Mouse (Mus musculus): Measurements from ENCODE around the gene Zc3h6.
"Not testable (repeated sequence)": the region's sequence is repeated elsewhere in the genome, so short reads cannot be mapped to it uniquely, and the experiment has no call there.

Zc3h6 gene

DNA sequence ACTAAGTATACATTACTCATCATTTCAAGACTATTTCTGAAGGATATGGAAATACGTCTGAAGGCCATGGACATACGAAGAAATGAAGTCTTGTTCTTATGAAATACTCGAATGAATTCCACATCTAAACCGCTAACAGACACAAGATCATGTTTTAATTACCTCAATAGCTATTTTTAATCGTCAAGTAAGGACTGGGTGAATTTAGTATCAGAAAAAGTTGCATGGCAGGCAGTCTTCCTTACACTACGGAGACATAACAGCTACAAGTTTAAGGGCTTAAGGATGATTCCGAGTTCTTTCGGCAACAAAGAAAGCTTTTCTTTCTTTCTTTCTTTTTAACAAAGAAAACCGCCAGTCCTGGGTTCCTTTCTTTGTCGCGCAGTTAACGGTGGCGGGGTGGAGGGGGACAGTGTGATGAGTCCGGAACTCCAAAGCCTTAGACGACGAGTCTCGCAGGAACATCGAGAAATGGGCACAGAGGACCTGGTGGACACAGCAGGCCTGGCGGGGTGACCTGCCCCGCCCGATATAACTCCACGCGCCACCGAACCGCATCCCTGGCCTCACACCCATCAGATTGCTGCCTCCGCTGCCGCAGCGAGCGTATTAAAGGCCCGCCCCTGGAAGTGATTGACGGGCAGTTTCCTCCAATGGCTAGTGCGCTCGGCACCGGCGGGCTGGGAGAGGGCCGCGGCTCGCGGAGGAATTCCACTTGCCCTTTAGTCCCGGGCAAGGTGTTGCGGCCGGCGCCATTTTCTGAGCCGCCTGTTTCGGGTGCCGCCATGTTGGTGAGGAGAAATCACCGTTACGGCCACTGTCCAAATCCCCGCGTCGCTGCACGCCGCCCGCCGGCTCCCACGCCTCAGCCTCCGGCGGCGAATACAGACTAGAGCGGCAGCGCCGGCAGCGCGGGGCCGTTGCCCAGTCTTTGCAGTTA is at the start of gene Zc3h6:
Zc3h6 (plus strand) TSS at position 762 of the 940 bp plus-strand sequence.
- peak; percentile 99 for DNase-seq

DNA sequence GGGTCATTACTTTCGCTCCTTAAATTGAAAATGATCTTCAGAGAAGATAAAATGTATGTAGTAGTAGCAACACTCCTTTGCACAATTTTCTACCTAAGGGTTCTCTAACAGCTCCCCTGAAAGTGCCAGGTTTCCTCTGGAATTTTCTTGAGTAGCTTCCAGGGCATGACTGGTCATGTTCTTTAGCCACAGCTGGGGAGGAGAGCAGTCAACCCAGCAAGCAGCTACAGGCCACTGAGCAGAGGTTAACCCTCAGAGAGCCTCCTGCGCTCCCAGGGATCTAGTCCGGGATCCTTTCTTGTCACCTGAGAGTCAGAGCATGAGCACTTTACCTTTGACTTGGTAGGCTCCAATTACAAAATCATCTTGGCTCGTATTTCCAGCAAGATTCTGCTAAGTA is 42.4 kb upstream of the Zc3h6 start:
- no peak for DNase-seq

DNA sequence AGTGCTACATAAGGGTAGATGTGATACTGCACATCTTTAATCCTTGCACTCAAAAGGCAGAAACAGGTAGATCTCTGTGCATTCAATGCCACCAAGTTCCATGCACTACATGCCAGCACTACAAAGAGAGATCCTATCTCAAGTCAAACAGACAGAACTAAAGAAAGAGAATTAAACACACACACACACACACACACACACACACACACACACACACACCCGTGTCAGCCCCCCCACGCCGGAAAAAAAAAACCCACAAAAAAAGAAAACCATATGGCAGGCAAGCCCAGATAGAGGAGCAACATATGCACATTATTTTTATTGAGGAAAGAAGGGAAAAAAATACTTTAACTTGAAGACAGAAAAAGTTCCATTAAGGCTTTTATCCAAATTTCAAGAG is 38.8 kb upstream of the Zc3h6 start:
- DNase-seq = no peak

DNA sequence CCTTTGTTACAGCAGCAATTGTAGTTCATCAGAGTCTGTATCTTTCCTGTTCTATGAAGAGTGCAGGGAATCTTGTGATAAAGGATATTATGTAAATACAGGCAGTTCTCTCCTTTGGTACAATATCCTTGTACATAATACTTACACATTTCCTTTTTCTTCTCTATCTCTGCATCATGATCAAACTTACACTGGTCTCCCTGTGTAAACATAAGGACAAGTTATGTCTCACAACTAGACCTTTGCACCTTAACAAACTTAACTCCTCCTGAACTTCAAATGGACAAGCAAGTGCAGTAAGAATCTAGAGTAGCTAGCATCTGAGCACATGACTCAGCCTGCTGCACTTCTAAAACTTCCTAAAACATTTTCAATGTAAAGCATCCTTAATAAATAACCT is 36.5 kb upstream of the Zc3h6 start:
- DNase-seq = no peak

DNA sequence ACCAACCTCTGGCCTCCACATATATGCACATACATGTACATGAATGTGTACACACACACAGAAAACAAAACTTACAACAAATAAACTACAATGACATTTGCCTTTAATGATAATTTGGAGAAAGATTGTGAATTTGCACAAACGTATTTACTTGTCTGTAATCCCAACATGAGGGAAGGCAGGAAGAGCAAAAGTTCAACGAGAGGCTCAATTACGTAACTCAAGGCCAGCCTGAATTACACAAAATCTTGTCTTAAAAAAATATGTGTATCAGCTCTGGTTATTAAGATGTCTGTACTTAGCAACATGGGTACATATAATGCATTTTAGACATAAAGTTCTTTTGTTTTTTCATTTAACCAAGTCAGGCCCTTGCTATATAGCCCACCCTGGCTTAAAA is 30.9 kb upstream of the Zc3h6 start:
- DNase-seq = no peak

DNA sequence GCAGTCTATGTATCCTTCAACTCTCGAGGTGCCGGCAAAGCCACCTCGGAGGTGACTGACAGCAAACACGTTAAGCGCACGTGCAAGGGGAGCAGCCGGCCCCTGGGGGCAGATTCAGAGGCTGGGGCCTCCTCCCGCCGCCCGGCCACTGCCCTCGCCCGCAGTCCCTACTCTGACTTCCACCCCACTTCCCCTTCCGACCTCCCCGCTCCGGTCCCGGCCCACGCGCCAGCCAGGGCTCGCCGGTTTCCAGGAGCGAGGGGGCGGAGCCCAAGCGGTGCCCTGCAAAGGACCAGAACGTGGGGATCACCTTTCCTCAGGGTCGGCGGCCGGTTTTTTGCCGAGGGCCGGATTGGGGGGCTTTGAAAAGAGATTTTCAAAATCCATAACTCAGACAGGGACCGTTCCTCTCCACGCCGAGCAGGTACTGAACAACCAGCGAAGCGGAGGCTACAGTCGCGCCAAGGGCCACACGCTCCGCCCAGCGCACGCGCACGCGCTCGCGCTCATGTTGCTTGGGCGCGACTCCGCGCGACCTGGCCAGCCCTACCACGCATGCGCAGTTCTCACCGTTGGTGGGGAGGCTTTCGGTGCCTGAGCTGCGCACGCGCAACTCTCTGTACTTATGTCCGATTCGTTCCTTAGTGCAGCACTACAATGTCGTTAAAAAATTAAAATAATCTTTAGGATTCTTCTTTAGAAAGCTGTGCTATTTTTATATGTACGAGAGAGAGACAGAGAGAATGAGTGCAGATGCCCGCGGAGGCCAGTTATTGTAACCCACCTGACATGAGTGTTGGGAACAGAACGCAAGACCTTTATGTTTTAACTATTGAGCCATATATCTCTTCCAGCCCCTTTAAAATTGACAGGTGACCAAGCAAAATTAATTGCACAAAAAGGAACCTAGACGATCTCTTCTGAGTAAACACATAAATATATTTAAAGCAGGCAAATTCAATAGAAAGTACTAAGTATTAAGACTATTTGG is 23.4 kb upstream of the Zc3h6 start, which contains the start of gene Zc3h8:
Zc3h8 (minus strand) TSS at position 540 of the 991 bp plus-strand sequence.
- peak; percentile 97 for DNase-seq

DNA sequence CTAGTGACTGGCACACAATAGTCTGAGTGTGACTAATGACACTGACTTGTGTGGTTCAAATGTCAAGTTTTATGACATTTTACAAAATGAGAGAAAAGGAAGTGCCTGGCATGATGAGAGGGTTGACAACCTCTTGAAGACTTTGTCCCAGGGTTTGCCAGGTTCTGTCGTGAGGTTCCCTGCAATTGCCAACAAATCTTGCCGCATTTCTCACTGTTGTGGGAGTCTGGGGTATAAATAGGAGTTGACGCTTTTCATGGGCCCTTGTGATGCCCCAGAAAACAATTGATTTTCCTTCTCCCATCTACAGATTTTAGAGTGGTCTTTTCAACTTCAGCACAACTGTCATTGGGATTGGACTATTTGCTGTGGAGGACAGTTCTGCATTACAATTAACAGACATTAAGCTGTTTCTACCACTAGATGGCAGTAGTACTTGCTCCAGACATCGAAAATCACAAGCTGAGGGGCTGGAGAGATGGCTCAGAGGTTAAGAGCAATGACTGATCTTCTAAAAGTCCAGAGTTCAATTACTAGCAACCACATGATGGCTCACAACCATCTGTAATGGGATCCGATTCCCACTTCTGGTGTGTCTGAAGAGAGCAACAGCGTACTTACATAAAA is 19.1 kb upstream of the Zc3h6 start:
- DNase-seq = peak in 1 of 2 experiments; percentile 34

DNA sequence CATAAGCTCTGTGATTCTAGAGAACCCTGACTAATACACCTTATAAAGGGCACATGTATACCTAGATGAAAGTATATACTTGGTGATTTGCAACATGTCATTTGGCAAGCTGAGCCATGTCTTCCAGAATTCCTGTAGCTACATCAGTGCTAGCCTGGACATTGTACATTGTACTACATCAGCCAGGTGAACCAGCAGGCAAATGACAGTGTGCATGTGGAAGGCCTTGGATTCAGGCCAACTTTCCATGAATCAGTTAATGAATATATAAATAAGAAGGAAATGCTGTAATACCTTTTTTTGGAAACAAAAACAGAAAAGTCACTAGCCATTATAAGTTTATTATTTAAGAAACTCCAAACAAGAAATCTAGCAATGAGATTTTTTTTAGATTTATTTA is 13.0 kb upstream of the Zc3h6 start:
- DNase-seq = no peak

DNA sequence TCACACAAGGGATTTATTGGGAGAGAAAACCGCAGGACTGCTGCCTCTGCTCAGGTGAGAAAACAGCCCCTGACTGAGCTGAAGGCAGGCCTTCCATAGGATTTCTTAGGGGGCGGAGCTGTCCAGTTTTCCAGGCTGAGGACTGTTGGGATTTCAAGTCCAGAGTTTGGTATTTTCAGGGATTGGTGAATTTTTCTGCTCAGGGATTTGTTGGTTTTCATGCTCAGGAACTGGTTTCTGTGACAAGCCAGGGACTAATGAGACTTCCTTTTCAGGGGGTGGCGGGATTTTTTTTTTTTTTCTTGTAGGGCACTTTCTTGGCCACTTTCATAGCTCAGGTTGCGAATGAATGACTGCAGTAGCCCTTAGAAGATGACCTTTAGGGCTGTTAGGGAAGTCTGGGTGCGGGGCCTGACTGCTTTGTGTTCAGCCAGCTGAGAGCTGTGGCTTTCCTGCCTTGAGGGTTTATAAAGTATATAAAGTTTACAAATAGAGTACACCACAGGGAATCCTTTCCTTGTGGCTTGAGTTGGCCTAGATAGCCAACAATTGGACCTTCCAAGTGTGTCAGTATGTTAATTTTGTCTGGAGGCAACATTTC is 1.6 kb upstream of the Zc3h6 start:
- DNase-seq = no peak

DNA sequence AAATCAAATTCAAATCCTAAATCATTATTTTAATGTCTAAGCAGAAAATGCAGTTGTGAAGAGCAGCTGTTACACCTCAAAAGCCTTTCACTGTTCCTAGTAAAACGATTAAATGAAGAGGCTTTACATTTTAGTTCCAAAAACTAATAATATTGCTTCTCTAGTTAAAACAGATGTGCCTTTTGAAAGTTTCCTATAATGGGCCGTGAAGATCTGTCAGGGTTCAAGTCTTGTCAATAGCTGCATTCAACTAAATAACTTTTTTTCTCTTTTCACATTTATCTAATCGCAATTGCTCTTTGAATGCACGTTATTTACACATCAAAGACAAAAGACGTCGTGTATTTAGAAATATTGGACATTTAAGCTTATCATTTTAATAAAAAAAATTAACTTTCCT is 966 bp upstream of the Zc3h6 start:
- DNase-seq = no peak

DNA sequence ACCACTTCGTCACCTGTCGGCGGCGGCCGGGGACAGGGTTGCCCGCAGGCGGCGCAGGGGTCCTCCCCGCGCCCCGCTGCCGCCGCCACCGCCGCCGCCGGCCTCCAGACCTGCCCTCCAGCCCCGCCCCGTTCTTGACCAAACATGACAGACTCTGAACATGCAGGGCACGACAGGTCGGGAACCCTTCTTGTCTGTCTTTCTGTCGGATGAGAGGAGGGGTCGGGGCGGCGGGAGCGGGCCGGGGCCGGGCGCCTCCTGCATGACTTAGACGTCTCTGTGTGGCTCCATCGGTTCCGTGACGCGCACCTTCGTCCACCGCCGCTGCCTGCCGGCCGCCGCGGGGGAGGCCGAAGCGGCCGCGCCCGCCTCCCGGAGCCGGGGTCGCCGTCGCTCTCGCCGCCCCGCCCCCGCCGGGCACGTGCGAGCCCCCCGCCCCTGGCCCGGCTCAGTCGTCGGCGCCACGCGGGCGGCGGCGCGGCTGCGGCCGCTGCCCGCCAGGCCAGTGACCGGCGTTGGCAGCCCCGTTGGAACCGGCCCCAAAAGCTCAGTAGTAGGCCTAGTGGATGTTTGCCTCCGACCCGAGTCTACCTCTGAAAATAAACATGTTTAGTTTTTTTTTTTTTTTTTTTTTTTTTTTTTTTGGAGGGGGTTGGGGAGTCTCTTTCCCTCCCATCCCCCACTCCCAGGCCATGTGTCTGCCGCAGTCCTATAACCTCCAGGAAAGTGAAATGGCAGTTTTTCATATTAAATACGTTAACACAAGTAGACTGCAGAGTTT is 649 bp downstream of the Zc3h6 start, which contains the start of gene Gm10762:
Gm10762 (minus strand) TSS at position 65 of the 781 bp plus-strand sequence.
- peak; percentile 88 for DNase-seq

DNA sequence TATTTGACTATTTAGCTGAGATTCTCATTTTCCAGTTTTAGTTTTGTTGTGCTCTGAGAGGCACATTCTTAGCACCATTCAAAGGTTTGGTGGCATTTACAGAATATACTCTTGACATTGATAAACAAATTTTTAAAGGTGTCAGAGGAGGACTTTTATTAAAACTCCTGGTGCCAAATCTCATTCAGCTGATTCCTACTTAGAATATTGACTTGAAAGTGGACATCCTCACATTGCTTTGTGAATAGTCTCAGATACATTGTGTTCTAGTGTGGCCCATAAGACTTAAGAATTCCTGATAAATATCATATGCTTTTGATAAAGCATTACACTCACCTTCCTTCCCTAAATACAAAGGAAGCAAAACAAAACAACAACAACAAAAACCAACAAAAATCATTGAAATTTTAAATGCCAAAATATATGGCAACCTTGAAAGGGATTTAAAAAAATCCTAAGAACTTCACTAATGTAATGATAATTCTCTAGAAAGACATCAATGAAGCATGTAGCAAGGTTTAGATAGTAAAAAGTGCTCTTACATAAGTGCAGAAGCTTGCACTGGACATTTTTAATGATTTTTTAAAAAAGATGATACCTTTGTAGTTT is 1.4 kb downstream of the Zc3h6 start:
- no peak for DNase-seq

DNA sequence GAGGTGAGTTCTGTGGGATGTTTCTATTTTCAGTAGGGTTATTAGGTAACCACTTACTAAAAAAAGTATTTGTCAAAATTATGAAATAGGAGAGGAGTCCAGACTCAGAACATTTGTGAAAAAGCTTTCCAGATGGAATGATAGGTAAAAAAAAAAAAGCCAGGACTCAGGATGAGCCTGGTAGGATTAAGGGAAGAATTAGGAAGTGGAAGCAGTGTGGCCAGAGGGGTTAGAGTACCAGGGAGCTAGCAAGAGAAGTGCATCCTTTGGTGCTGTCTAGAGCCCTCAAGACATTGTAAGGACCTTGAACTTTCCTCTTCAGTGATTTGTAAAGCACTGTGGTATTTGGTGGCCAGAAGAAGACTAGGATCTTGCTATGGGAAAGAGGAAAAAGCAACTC is 5.1 kb downstream of the Zc3h6 start:
- no peak for DNase-seq

DNA sequence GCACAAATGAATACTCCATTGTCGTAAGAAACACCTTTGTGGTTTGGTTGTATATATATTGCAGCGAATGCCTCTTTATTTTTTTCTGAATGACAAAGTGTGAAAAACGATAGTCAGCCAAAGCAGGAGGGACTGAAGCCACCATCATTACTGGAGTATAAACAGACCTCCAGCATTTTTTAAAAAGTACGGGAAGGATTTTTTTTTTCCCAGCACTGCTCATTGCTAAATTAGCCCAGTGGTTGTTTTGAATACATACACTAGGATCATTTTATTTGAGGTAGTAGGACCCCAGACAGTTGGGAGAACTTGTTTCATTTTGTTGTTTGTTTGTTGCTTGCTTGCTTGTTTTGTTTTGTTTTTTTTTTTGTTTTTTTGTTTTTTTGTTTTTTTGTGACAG is 8.4 kb downstream of the Zc3h6 start:
- DNase-seq = no peak

DNA sequence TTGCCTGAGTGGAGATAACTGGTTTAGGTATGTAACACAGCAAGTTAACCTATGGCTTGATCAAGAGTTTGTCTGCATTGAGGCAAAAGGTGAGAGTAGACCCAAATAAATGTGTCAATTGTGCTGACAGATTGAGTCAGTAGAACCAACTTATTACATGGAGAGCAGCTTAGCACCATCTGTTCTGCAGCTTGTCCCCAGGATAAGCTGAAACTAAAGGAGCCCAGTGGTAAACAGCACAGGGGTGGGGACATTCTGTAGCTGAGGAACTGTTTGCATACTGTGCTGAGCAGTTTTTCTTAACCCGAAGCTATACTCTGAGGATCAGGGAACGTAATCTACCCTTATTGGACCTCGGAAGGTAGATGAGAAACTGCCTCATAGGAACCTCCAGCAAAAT is 17.5 kb downstream of the Zc3h6 start:
- no peak for DNase-seq

DNA sequence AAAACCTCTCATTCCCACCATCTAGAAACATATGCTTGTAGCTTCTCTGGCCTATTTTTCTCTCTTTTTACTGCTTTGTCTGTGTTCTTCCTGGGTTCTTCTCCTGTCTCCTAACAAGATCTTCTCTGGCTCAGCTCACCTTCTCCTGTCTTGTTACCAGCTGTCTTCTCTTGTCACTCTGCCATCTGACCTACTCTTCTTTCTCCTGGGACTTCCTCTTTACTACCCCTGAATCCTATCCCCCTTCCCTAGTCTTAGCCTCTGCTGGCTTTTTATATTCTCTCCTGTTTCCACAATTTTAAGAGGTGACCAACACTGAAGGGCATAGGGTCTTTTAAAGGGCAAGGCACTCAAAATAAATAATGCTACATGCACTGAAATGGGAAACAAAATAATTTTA is 37.7 kb downstream of the Zc3h6 start:
- DNase-seq = no peak

DNA sequence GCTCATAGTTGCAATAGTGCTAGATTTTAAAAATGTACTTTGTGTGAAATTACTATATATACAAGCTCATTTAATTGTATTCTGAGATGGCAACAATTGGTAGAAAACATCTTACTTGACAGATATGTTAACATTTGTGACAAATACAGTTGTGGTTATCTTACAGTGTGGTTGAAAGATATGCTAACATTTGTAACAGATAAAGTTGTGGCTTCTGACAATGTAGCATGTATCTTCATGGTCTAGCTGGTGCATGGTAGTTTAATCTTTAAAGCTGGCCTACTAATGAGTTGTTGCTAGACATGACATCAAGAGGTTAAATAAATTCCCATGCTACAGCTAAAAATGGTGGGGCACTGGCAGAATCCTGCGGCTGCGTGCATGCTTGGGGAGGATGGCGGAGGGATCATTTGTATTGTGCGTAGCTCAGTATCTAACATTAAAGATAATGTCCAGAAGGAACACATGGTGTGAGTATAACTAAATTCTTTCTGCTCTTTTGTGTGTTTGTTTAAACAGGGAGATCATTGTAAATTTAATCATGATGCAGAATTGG is 39.1 kb downstream of the Zc3h6 start:
- no peak for DNase-seq

DNA sequence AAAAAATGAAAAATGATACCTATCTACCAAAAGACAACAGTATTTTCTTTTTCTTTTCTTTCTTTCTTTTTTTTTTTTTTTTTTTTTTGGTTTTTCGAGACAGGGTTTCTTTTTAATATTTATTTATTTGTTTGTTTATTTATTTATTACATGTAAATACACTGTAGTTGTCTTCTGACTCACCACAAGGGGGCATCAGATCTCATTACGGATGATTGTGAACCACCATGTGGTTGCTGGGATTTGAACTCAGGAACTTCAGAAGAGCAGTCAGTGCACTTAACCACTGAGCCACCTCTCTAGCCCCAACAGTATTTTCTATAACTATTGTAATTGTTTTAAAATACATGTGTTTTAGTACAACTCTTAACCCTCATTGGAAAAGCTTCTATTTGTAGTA is 41.7 kb downstream of the Zc3h6 start:
- DNase-seq = not testable (repeated sequence)

DNA sequence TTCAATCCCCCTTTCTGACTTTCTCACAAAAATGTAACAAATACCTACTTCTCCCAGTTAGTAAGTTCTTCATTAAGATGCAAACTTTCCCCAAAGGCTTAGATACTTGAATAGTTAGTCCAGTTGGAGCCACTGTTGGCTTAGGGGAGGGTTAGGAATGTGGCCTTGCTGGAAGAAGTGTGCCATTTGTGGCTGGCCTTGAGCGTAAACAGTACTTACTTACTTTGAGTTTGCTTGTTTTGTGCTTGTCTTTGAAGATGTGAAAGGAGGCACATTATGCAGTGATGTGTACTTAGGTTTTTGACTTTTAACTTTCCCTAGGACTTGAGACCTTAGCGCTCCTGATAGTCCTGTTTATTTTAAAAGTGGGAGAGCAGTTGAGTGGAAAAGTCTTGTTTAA is 52.9 kb downstream of the Zc3h6 start:
- peak; percentile 10 to 36 for DNase-seq

DNA sequence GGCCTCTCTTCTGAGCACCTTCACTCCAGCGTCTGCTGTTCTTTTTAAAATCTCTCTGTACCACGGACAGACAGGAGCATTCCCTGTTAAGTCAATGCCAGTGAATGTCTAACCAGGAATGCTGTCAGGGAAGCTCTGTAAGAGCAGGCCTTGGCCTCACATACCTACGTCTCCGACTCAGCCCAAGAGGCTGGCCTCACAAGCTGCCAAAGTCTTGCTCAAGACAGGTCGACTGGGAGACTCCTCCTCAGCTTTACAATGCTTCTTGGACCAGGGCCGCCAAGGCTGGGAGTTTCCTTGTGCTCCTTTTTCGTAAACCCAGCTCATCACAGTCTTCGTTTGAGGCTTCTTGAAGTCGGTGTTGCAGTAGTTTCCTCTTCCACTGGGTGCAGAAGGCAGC is 57.6 kb downstream of the Zc3h6 start:
- peak; percentile 21 to 69 for DNase-seq

DNA sequence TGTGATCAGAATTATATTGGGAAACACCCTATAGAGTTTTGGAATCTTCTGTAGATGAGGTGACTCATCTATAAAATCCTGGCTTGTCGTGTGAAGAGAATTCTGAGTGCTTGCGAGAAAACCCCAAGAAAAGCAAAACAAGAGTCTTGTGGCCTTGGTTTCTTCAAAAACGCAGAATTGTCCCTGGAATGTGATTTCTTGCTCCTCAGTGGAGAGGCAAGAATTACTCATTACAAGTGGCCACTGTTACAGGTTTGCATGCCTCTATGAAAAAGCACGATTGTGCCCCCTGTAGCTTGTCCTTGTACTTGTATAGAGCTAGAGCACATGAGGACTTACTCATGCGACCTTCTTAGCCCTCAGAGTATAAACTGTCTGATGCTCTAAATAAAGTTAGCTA is 68.2 kb downstream of the Zc3h6 start:
- DNase-seq = no peak
